10 mouse cellular contexts compared by ENCODE assay signal in genomic region chr5:121966940-121967339, GRCm38 (mm10).
DNase-seq lines count a peak whose midpoint lies in the region; ATAC-seq and TF ChIP-seq lines count a peak whose summit lies in the region.
"Had no signal": no experiment of that assay in that cellular context is flagged by ENCODE, and none has a peak within 500 bp of the region (broad histone marks: within the 10 kb centered on the region; RNA-seq: fewer than 3 reads in every experiment).

No protein-coding gene starts in this region.

- peak; percentile 40 for DNase-seq in forebrain, embryonic 10.5 days (ENCODE audit: extremely low spot score, low spot score)
- DNase-seq in lung, embryonic 14.5 days = peak; percentile 72
- no peak for DNase-seq in lung, postnatal 14 days
- no peak for DNase-seq in cerebellum, postnatal 25 days
- DNase-seq in testis, postnatal 14 days (ENCODE audit: low spot score) = no peak

- H3K36me3 ChIP-seq in forebrain, embryonic 10.5 days (replicated peaks) = peaks cover 9% of the 10 kb centered on the region
- H3K36me3 ChIP-seq in forebrain, embryonic 12.5 days (replicated peaks) = no peaks in the 10 kb centered on the region
- no peaks in the 10 kb centered on the region for H3K36me3 ChIP-seq in lung, embryonic 14.5 days (ENCODE audit: insufficient read depth)
- no peaks in the 10 kb centered on the region for H3K36me3 ChIP-seq in forebrain, embryonic 15.5 days
- 0 out of 2 replicates have a peak, but pooled peaks cover 5% of the 10 kb centered on the region for H3K36me3 ChIP-seq in midbrain, embryonic 13.5 days
- H3K36me3 ChIP-seq: hindbrain, embryonic 15.5 days had no signal

- H3K4me2 ChIP-seq in forebrain, embryonic 12.5 days = no peak overlapping the region
- peak overlapping the region; percentile 34 for H3K4me2 ChIP-seq in lung, embryonic 14.5 days
- no peak overlapping the region for H3K4me2 ChIP-seq in forebrain, embryonic 15.5 days (replicated peaks)
- no peak overlapping the region for H3K4me2 ChIP-seq in midbrain, embryonic 13.5 days (replicated peaks)
- H3K4me2 ChIP-seq: hindbrain, embryonic 15.5 days had no signal

- H3K27me3 ChIP-seq in forebrain, embryonic 10.5 days (ENCODE audit: poor library complexity, severe bottlenecking) = 0 out of 2 replicates have a peak, but pooled peaks cover 6% of the 10 kb centered on the region
- H3K27me3 ChIP-seq in forebrain, embryonic 12.5 days = peaks cover 5% of the 10 kb centered on the region
- H3K27me3 ChIP-seq in lung, embryonic 14.5 days (ENCODE audit: insufficient read depth, low read length) = no peaks in the 10 kb centered on the region
- H3K27me3 ChIP-seq in forebrain, embryonic 15.5 days = no peaks in the 10 kb centered on the region
- H3K27me3 ChIP-seq in midbrain, embryonic 13.5 days = no peaks in the 10 kb centered on the region
- H3K27me3 ChIP-seq: hindbrain, embryonic 15.5 days had no signal

- H3K4me3 ChIP-seq in forebrain, embryonic 10.5 days = peak overlapping the region; percentile 19; the same call in 1 of the 2 replicates
- no peak overlapping the region for H3K4me3 ChIP-seq in forebrain, embryonic 12.5 days (replicated peaks)
- H3K4me3 ChIP-seq in lung, embryonic 14.5 days (ENCODE audit: low read depth, low read length) = no peak overlapping the region
- no peak overlapping the region for H3K4me3 ChIP-seq in forebrain, embryonic 15.5 days
- H3K4me3 ChIP-seq in midbrain, embryonic 13.5 days (replicated peaks) = no peak overlapping the region
- H3K4me3 ChIP-seq: hindbrain, embryonic 15.5 days; megakaryocyte, embryonic 14.5 days had no signal

- H3K9me3 ChIP-seq in forebrain, embryonic 10.5 days = peaks cover 7% of the 10 kb centered on the region; the same call in 1 of the 2 replicates
- H3K9me3 ChIP-seq in forebrain, embryonic 12.5 days = 0 out of 2 replicates have a peak, but pooled peaks cover 2% of the 10 kb centered on the region
- H3K9me3 ChIP-seq in lung, embryonic 14.5 days (ENCODE audit: low read depth, low read length) = no peaks in the 10 kb centered on the region
- no peaks in the 10 kb centered on the region for H3K9me3 ChIP-seq in forebrain, embryonic 15.5 days
- no peaks in the 10 kb centered on the region for H3K9me3 ChIP-seq in midbrain, embryonic 13.5 days
- H3K9me3 ChIP-seq: hindbrain, embryonic 15.5 days; megakaryocyte, embryonic 14.5 days had no signal

- no peak for ATAC-seq in forebrain, embryonic 12.5 days (ENCODE audit: low FRiP score)
- no peak for ATAC-seq in lung, embryonic 14.5 days (ENCODE audit: insufficient read depth)
- ATAC-seq in forebrain, embryonic 15.5 days (replicated peaks) = no peak
- peak; percentile 25; the same call in 1 of the 2 replicates for ATAC-seq in midbrain, embryonic 13.5 days

- 59% methylated on average over 16 of the region's 16 CpGs for WGBS in forebrain, embryonic 10.5 days
- WGBS in forebrain, embryonic 12.5 days = 46% methylated on average over 16 of the region's 16 CpGs
- WGBS in lung, embryonic 14.5 days = 20% methylated on average over 16 of the region's 16 CpGs
- WGBS in forebrain, embryonic 15.5 days = 46% methylated on average over 16 of the region's 16 CpGs
- WGBS in midbrain, embryonic 13.5 days = 45% methylated on average over 16 of the region's 16 CpGs

- peaks cover 38% of the 10 kb centered on the region for H3K4me1 ChIP-seq in forebrain, embryonic 10.5 days
- peaks cover 43% of the 10 kb centered on the region for H3K4me1 ChIP-seq in forebrain, embryonic 12.5 days
- peaks cover 14% of the 10 kb centered on the region for H3K4me1 ChIP-seq in lung, embryonic 14.5 days (ENCODE audit: insufficient read depth)
- peaks cover 58% of the 10 kb centered on the region for H3K4me1 ChIP-seq in forebrain, embryonic 15.5 days
- H3K4me1 ChIP-seq in midbrain, embryonic 13.5 days (replicated peaks) = peaks cover 54% of the 10 kb centered on the region
- H3K4me1 ChIP-seq: megakaryocyte, embryonic 14.5 days had no signal

- TF ChIP-seq CTCF in lung, embryonic 14.5 days (IDR thresholded peaks at IDR 0.05; ENCODE audit: low read depth) = no peak

- H3K27ac ChIP-seq in forebrain, embryonic 10.5 days = peak overlapping the region; percentile 69
- H3K27ac ChIP-seq in forebrain, embryonic 12.5 days = no peak overlapping the region
- H3K27ac ChIP-seq in lung, embryonic 14.5 days (ENCODE audit: low read depth) = no peak overlapping the region
- H3K27ac ChIP-seq in forebrain, embryonic 15.5 days (replicated peaks) = peak overlapping the region; percentile 84
- no peak overlapping the region for H3K27ac ChIP-seq in midbrain, embryonic 13.5 days
- H3K27ac ChIP-seq: hindbrain, embryonic 15.5 days had no signal

- H3K9ac ChIP-seq in forebrain, embryonic 12.5 days = no peak overlapping the region
- H3K9ac ChIP-seq in lung, embryonic 14.5 days = no peak overlapping the region
- no peak overlapping the region for H3K9ac ChIP-seq in forebrain, embryonic 15.5 days (replicated peaks)
- H3K9ac ChIP-seq in midbrain, embryonic 13.5 days (replicated peaks) = no peak overlapping the region
- H3K9ac ChIP-seq: hindbrain, embryonic 15.5 days had no signal

Comparison
In these comparisons a context has a peak if more than half of its experiments do, and no peak if none do; other contexts are left out.
1. DNase-seq: peak in forebrain, embryonic 10.5 days (single experiment) and lung, embryonic 14.5 days (single experiment); none in lung, postnatal 14 days (single experiment), cerebellum, postnatal 25 days (0 of 2) and testis, postnatal 14 days (single experiment).
2. H3K27ac ChIP-seq: peak in forebrain, embryonic 10.5 days (single experiment) and forebrain, embryonic 15.5 days (single experiment); none in forebrain, embryonic 12.5 days (single experiment), lung, embryonic 14.5 days (single experiment) and midbrain, embryonic 13.5 days (single experiment).